Mouse (Mus musculus): ENCODE data around the gene Yipf3. TPM values are rescaled to one million over a fixed set of nuclear protein-coding genes. Genes with fewer than 3 reads are reported as not detected.
A peak's percentile ranks its signal among the peaks of the same experiment; 100 is the strongest.

The Yipf3 gene
- 24.8 and 32.5 TPM in 2 replicates for total RNA-seq (2012; rRNA removed)
- 9.0 and 15.8 TPM in 2 replicates for total RNA-seq (2014; rRNA removed)
- 45.4 and 52.6 TPM in 2 replicates for polyA plus RNA-seq (2012; ENCODE audit: insufficient read length, low read depth)

DNA sequence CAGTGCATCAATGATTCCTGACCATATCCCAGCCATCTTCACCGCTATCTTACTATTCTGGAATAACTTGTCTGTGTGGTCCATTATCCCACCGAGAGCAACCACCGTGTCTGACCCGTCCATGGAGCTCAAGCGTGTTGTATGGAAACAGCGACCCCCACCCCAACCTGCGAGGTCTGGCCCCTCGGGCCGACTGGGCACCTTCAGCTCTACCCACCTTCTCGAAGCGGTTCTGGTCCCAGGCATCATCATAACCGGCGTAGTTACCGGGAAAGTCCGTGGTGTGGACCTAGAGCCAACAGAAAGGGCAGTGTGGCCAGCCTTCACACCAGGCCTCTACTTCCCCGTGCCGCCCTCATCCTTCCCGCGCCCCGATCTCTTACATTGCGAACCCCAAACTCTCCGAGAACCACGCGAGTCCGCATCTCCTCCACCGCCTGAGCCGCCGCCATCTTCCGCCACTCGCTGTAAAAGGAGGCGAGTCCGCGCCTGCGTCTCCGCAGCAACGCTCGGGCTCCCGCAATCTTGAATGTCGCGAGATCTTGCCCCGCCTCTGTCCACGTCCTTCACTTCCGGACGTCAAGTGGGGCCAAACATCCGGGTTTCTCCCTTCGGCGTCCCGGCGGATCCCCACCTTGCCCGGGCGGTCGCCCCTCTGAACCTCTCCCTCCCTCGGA, at the start of gene Yipf3, which contains the start of gene Polr1c:
Gene Yipf3, plus strand, starts transcription at position 569 of the 677 bp plus-strand sequence.
Gene Polr1c, minus strand, starts transcription at position 543 of the 677 bp plus-strand sequence.
- DNase-seq (ENCODE audit: extremely low read depth): peak; percentile 93
- H3K9me3 ChIP-seq (replicated peaks; ENCODE audit: low read length): no peaks in the 10 kb centered on the region
- peaks cover 8 to 28% of the 10 kb centered on the region in 2 experiments for H3K4me1 ChIP-seq (ENCODE audit: control insufficient read depth in 1 of 2, insufficient read depth in 2 of 2)
- peaks cover 62 to 82% of the 10 kb centered on the region in 2 experiments for H3K36me3 ChIP-seq (replicated peaks in 1 of 2; ENCODE audit: control insufficient read depth in 1 of 2, insufficient read depth in 1 of 2, low read length in 1 of 2)
- H3K9ac ChIP-seq (ENCODE audit: insufficient read depth, low read depth): peak within 1 kb of the TSS; percentile 92
- no peak for TF ChIP-seq SMC3 (IDR thresholded peaks at IDR 0.05; ENCODE audit: low read depth, low read length)
- TF ChIP-seq ELF1 (IDR thresholded peaks at IDR 0.05; ENCODE audit: low read depth, low read length): peak; percentile 94
- TF ChIP-seq PAX5 (IDR thresholded peaks at IDR 0.05; ENCODE audit: low read length): no peak
- peak; percentile 69 for TF ChIP-seq TBP (conservative IDR thresholded peaks at IDR 0.05; ENCODE audit: low read depth, low read length)
- TF ChIP-seq TCF12 (IDR thresholded peaks at IDR 0.05; ENCODE audit: low read depth, low read length): peak; percentile 94
- no peak for TF ChIP-seq GABPA (IDR thresholded peaks at IDR 0.05; ENCODE audit: insufficient replicate concordance, low read depth, low read length)
- TF ChIP-seq SIN3A (IDR thresholded peaks at IDR 0.05; ENCODE audit: low read length): peak; percentile 93; the same call in 1 of the 2 replicates
- TF ChIP-seq CHD2 (IDR thresholded peaks at IDR 0.05; ENCODE audit: low read length): peak; percentile 99
- no peak for TF ChIP-seq IRF4 (IDR thresholded peaks at IDR 0.05; ENCODE audit: low read depth, low read length)
- peak; percentile 74; the same call in 1 of the 2 replicates for TF ChIP-seq KAT2A (IDR thresholded peaks at IDR 0.05; ENCODE audit: insufficient replicate concordance, low read length)
- TF ChIP-seq ZKSCAN1 (IDR thresholded peaks at IDR 0.05; ENCODE audit: borderline replicate concordance, low read depth, low read length): no peak
- no peak for TF ChIP-seq ZC3H11A (IDR thresholded peaks at IDR 0.05; ENCODE audit: low read depth, low read length)
- TF ChIP-seq NRF1 (IDR thresholded peaks at IDR 0.05; ENCODE audit: low read depth, low read length): peak; percentile 84
- no peak for TF ChIP-seq CHD1 (IDR thresholded peaks at IDR 0.05; ENCODE audit: low read depth, low read length)
- peak; percentile 37; the same call in 1 of the 2 replicates for TF ChIP-seq MYC (IDR thresholded peaks at IDR 0.05; ENCODE audit: low read depth, low read length)
- TF ChIP-seq ZMIZ1 (IDR thresholded peaks at IDR 0.05; ENCODE audit: low read depth, low read length): peak; percentile 79; the same call in 1 of the 2 replicates
- TF ChIP-seq EP300 (IDR thresholded peaks at IDR 0.05; ENCODE audit: low read length): no peak
- TF ChIP-seq MAX (IDR thresholded peaks at IDR 0.05; ENCODE audit: low read length): 0 out of 2 replicates have a peak, but pooled peaks have one; percentile 72
- TF ChIP-seq MXI1 (IDR thresholded peaks at IDR 0.05; ENCODE audit: low read depth, low read length): peak; percentile 88; the same call in 1 of the 2 replicates
- peak; percentile 95 for TF ChIP-seq NELFE (IDR thresholded peaks at IDR 0.05; ENCODE audit: low read depth, low read length)
- TF ChIP-seq MEF2A (IDR thresholded peaks at IDR 0.05; ENCODE audit: borderline replicate concordance, low read depth, low read length): peak; percentile 19; the same call in 1 of the 2 replicates
- TF ChIP-seq HCFC1 (IDR thresholded peaks at IDR 0.05; ENCODE audit: low read depth, low read length): peak; percentile 83
- peak; percentile 95 for TF ChIP-seq POLR2A (IDR thresholded peaks at IDR 0.05; ENCODE audit: low read depth, low read length)
- peak within 1 kb of the TSS; percentile 71 to 96 (median 95) for H3K4me3 ChIP-seq (replicated peaks in 1 of 3; ENCODE audit: low read depth in 2 of 3, low read length in 2 of 3, poor library complexity in 1 of 3)
- peaks cover 28% of the 10 kb centered on the region for H3K79me2 ChIP-seq (replicated peaks; ENCODE audit: control insufficient read depth, extremely low read depth, insufficient read depth, poor library complexity, severe bottlenecking)
- in situ Hi-C loops (cut with MboI; ENCODE audit: low pct_ligation_motif_present, low pct_unique_long_range_greater_than_20kb, low sequenced_read_pairs) (loop anchor here (25.0 kb wide), 1 partner anchor 740 kb away; no protein-coding TSS in a partner anchor), dilution Hi-C loops (cut with MboI; ENCODE audit: extremely low pct_ligation_motif_present, extremely low pct_unique_long_range_greater_than_20kb, low sequenced_read_pairs) (no loop called here)
- peak within 1 kb of the TSS; percentile 57 for H3K4me2 ChIP-seq (ENCODE audit: insufficient read depth, low read depth, poor library complexity, severe bottlenecking)
- H3K27me3 ChIP-seq (replicated peaks): no peaks in the 10 kb centered on the region
- H3K27ac ChIP-seq (ENCODE audit: insufficient read depth, low read depth): peak within 1 kb of the TSS; percentile 37; the same call in 1 of the 2 replicates
